Mouse (Mus musculus) heart, embryonic 15.5 days (tissue): ENCODE measurements at regions not wholly inside any gene's neighbourhood (a gene's known extent, or its start where the extent isn't known, plus 50 kb on each side); places are given as distances from the start of the nearest gene placed in this dataset.

Experiments used
- ATAC-seq: fragments of 200-750 bp; cut with Nextera tagmentation; replicated peaks from 2 replicates; pipeline ENCODE4 v1.8.0; 2017; ENCODE audit warnings: low read depth, moderate TSS enrichment; ENCODE audit not compliant: insufficient number of reproducible peaks, insufficient read depth, low FRiP score
- H3K27ac ChIP-seq: fragments of 300-500 bp; sonication (generic); 2 replicates; pipeline ENCODE4 v1.5.1; 2015; ENCODE audit warnings: mild to moderate bottlenecking, inconsistent platforms
- H3K27me3 ChIP-seq: fragments of 300-500 bp; sonication (generic); 2 replicates; pipeline ENCODE4 v1.6.1; 2015; ENCODE audit warnings: inconsistent platforms
- H3K36me3 ChIP-seq: fragments of 300-500 bp; sonication (generic); 2 replicates; pipeline ENCODE4 v1.6.1; 2015; ENCODE audit warnings: mild to moderate bottlenecking, inconsistent platforms
- H3K4me1 ChIP-seq: fragments of 300-500 bp; sonication (generic); replicated peaks from 2 replicates; pipeline ENCODE4 v1.6.1; 2015; ENCODE audit warnings: inconsistent platforms
- H3K4me2 ChIP-seq: fragments of 300-500 bp; sonication (generic); 2 replicates; pipeline ENCODE4 v1.6.1; 2015; ENCODE audit warnings: inconsistent platforms, mild to moderate bottlenecking, moderate library complexity
- H3K4me3 ChIP-seq: fragments of 300-500 bp; sonication (generic); 2 replicates; pipeline ENCODE4 v1.5.1; 2015; ENCODE audit warnings: mild to moderate bottlenecking, inconsistent platforms
- H3K9ac ChIP-seq: fragments of 300-500 bp; sonication (generic); 2 replicates; pipeline ENCODE4 v1.6.1; 2015; ENCODE audit warnings: mild to moderate bottlenecking, inconsistent platforms
- H3K9me3 ChIP-seq: fragments of 300-500 bp; sonication (generic); replicated peaks from 2 replicates; pipeline ENCODE4 v1.6.1; 2016; ENCODE audit warnings: inconsistent platforms
- WGBS: fragments of 180-500 bp; shearing (Covaris S2); methylation state at CpG from one replicate; pipeline ENCODE4 v1.1.7; 2015; ENCODE audit warnings: mixed read lengths; 5-methylcytosine and 5-hydroxymethylcytosine counted together

DNA sequence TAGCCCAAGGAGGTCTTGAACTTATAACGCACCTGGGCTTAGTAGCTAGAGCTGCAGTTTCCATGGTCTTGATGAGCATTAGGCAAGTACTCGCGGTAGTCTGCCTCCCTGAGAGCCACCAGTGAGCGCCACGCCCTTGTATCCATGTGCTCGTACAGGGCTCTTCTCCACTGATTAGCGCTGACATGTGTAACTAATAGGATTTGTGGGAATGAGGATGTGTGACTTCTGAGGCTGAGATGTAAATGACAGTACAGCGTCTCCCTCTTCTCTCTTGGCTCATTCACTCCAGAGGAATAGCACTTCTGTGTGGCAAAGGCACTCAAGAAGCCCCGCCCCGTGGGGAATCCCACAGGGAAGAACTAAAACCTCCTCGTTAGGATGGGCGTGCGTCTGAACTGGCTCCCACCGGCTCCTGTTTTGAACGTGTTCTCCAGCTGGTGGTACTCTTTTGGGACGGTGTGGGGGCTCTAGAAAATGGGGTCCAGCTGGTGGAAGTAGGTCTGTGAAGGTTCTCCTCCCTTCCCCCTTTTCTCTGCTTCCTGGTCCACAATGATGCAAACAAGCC is 94.3 kb upstream of the Pkdcc start:
- Histone ChIP-seq H3K4me1 (peaks cover 54% of the 10 kb centered on the region), H3K27me3 (no peaks in the 10 kb centered on the region), H3K36me3 (no peaks in the 10 kb centered on the region), H3K27ac (no peak overlapping the region), H3K9ac (no peak overlapping the region), H3K4me3 (no peak overlapping the region), H3K9me3 (no peaks in the 10 kb centered on the region), H3K4me2 (peak overlapping the region; percentile 32)
- 60% methylated on average over 16 of the region's 16 CpGs for WGBS
- ATAC-seq = no peak

DNA sequence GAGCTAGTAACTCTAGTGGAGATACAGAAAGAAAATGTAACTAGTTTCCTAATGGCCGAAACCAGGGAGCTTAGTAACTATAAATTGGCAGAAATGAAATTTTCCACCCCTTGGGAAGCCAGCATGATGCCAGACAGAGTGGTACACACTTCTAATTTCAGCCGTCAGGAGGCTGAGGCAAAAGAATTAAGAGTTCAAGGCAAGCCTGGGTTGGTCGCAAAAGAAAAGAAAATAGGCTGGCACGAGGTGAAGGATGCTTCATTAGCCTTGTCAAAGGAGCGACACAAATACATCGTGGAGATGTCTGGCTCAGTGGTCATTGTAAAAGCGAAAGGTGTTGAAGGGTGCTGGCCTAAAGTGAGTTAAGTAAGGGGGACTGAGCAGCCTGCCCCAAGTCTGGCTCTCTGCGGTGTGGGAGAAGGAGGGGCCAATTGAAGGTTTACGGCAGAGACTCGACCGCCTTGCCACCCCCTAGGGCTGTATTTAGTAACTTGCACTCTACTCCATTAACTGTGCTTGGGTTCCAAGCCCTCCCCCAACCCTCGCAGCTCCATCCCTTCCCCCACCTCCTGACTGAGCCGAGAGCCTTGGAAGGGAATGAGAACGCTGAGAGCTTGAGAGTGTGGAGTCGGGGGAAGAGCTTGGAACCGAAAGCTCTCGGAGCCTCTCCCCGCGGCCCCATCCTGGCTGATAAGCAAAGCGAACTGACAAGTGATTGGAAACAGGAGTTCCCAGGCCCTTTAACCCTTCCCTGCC is 92.4 kb upstream of the Pkdcc start:
- 8% methylated on average over 20 of the region's 20 CpGs for WGBS

GRCm38 (mm10) chr17:83125057-83125456 is 90.0 kb upstream of the Pkdcc start:
- Histone ChIP-seq H3K4me3 (no peak overlapping the region), H3K4me1 (peaks cover 63% of the 10 kb centered on the region), H3K4me2 (no peak overlapping the region)

More for the DNA sequence above, 92.4 kb upstream of the Pkdcc start:
- Histone ChIP-seq H3K27me3 (no peaks in the 10 kb centered on the region), H3K9me3 (no peaks in the 10 kb centered on the region), H3K4me1 (peaks cover 56% of the 10 kb centered on the region), H3K9ac (no peak overlapping the region), H3K4me3 (peak overlapping the region; percentile 37), H3K27ac (peak overlapping the region; percentile 88), H3K4me2 (peak overlapping the region; percentile 61), H3K36me3 (no peaks in the 10 kb centered on the region)
- peak; percentile 92 for ATAC-seq

DNA sequence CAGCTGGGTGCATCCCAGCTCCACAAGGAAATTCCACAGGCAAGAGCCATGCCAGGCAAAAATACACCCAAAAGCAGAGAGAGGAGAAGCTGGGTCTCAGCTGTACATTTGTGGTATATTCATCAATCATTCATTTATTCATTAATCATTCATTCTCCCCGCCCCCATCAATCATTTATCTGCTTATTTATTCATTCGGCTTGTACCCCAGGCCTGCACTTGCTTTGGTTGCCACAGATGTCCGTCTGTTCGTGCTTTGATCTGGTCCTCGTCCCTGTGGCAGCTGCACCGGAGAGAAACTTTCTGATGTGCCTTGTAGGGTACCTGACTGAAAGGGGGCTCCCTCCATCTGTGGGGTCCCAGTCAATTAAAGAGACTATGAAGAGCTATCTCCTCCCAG is 87.2 kb upstream of the Pkdcc start:
- Histone ChIP-seq H3K4me2 (no peak overlapping the region), H3K27me3 (no peaks in the 10 kb centered on the region), H3K9me3 (no peaks in the 10 kb centered on the region), H3K36me3 (no peaks in the 10 kb centered on the region), H3K4me1 (peaks cover 44% of the 10 kb centered on the region), H3K4me3 (no peak overlapping the region), H3K27ac (no peak overlapping the region), H3K9ac (no peak overlapping the region)
- 82% methylated on average over 6 of the region's 6 CpGs for WGBS
- no peak for ATAC-seq

More at GRCm38 (mm10) chr17:83125057-83125456, 90.0 kb upstream of the Pkdcc start:
- no peaks in the 10 kb centered on the region for H3K9me3 ChIP-seq
- H3K36me3 ChIP-seq = no peaks in the 10 kb centered on the region
- H3K9ac ChIP-seq = no peak overlapping the region
- H3K27ac ChIP-seq = peak overlapping the region; percentile 88
- H3K27me3 ChIP-seq = no peaks in the 10 kb centered on the region
- no peak for ATAC-seq

- Histone ChIP-seq H3K36me3 (no peaks in the 10 kb centered on the region), H3K27me3 (no peaks in the 10 kb centered on the region), H3K4me3 (no peak overlapping the region), H3K9ac (no peak overlapping the region), H3K9me3 (no peaks in the 10 kb centered on the region), H3K27ac (no peak overlapping the region), H3K4me1 (peaks cover 33% of the 10 kb centered on the region), H3K4me2 (no peak overlapping the region)
- peak; percentile 58; the same call in 1 of the 2 replicates for ATAC-seq
- 61% methylated on average over 14 of the region's 14 CpGs for WGBS
These were observed 86.1 kb upstream of the Pkdcc start for GRCm38 (mm10) chr17:83128843-83129544.

GRCm38 (mm10) chr17:83129658-83130057 is 85.4 kb upstream of the Pkdcc start:
- Histone ChIP-seq H3K4me3 (no peak overlapping the region), H3K4me1 (peaks cover 27% of the 10 kb centered on the region), H3K9me3 (no peaks in the 10 kb centered on the region), H3K27me3 (no peaks in the 10 kb centered on the region), H3K9ac (no peak overlapping the region), H3K36me3 (no peaks in the 10 kb centered on the region), H3K4me2 (no peak overlapping the region), H3K27ac (no peak overlapping the region)
- WGBS = 84% methylated on average over 7 of the region's 7 CpGs
- ATAC-seq = no peak

GRCm38 (mm10) chr17:83133201-83133600 is 81.9 kb upstream of the Pkdcc start:
- H3K4me1 ChIP-seq = peaks cover 10% of the 10 kb centered on the region
- H3K36me3 ChIP-seq = no peaks in the 10 kb centered on the region
- no peaks in the 10 kb centered on the region for H3K9me3 ChIP-seq
- H3K27ac ChIP-seq = no peak overlapping the region
- WGBS = 68% methylated on average over 9 of the region's 9 CpGs
- no peak overlapping the region for H3K4me3 ChIP-seq
- no peak overlapping the region for H3K4me2 ChIP-seq
- no peak for ATAC-seq
- no peak overlapping the region for H3K9ac ChIP-seq
- H3K27me3 ChIP-seq = no peaks in the 10 kb centered on the region

- WGBS = 67% methylated on average over 6 of the region's 6 CpGs
- Histone ChIP-seq H3K4me1 (0 out of 2 replicates have a peak, but pooled peaks cover 2% of the 10 kb centered on the region), H3K9me3 (no peaks in the 10 kb centered on the region), H3K36me3 (no peaks in the 10 kb centered on the region), H3K27me3 (no peaks in the 10 kb centered on the region), H3K27ac (no peak overlapping the region), H3K4me2 (no peak overlapping the region), H3K4me3 (no peak overlapping the region), H3K9ac (no peak overlapping the region)
- no peak for ATAC-seq
These were observed 79.5 kb upstream of the Pkdcc start for GRCm38 (mm10) chr17:83135441-83136120.

- WGBS = 76% methylated on average over 5 of the region's 5 CpGs
- H3K4me2 ChIP-seq = no peak overlapping the region
- H3K36me3 ChIP-seq = no peaks in the 10 kb centered on the region
- no peak overlapping the region for H3K4me3 ChIP-seq
- 0 out of 2 replicates have a peak, but pooled peaks cover 2% of the 10 kb centered on the region for H3K4me1 ChIP-seq
- H3K27ac ChIP-seq = no peak overlapping the region
- H3K27me3 ChIP-seq = no peaks in the 10 kb centered on the region
- H3K9me3 ChIP-seq = no peaks in the 10 kb centered on the region
- no peak overlapping the region for H3K9ac ChIP-seq
- no peak for ATAC-seq
These were observed 78.8 kb upstream of the Pkdcc start for GRCm38 (mm10) chr17:83136267-83136666.

DNA sequence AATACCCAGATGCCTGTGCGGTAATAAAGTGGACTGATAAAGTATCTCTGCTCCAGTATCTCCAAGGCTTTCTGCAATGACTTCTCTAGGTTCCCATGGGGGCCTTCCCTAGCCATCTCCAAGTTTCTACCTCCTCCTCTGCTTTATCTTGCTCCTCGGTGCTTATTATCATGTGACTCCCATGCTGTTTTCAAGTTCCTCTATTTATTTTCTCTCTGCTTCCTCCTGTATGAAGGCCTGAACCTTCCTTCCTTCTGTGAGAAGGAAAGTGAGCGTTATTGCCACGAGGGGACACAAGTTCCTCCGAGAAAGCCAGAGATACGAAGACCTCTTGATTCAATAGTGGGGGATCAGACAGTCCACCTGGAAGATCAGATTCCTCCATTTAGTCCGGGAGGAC is 77.4 kb upstream of the Pkdcc start:
- no peak for ATAC-seq
- 61% methylated on average over 7 of the region's 7 CpGs for WGBS

More for the DNA sequence above, 77.4 kb upstream of the Pkdcc start:
- Histone ChIP-seq H3K36me3 (no peaks in the 10 kb centered on the region), H3K9me3 (no peaks in the 10 kb centered on the region), H3K4me2 (no peak overlapping the region), H3K4me3 (no peak overlapping the region), H3K4me1 (0 out of 2 replicates have a peak, but pooled peaks cover 2% of the 10 kb centered on the region), H3K9ac (no peak overlapping the region), H3K27ac (no peak overlapping the region), H3K27me3 (no peaks in the 10 kb centered on the region)
